Mouse (Mus musculus): ENCODE results near the gene Olig1. TPM values are rescaled to one million over a fixed set of nuclear protein-coding genes. Genes with fewer than 3 reads are reported as not detected.

The Olig1 gene
- polyA plus RNA-seq, 1 experiment from 2014 or later = not detected

DNA sequence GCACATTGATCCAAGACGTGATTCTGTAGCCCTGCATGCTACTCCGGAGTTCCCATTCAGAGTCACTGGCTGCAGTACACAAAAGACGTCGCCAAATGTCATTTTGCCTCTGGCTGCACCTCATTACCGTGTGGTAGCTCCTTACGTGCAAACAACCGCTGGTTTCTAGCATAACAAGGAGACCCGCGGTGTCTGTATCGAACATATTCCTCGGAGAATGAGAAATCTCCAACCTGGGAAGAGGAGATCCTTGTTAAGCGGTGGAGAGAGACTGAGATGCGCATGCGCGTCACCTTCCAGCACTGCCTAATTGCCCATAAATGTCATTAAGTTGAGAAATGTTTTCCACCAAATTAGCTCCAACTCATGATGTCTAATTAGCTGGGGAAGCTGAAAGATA, 51.0 kb downstream of the Olig1 start:
- no peak for ATAC-seq (ENCODE audit: extremely low read depth, insufficient number of reproducible peaks, low FRiP score, low TSS enrichment)
- Histone ChIP-seq H3K9me3 (no peaks in the 10 kb centered on the region), H3K4me2 (no peak overlapping the region), H3K27ac (replicated peaks) (no peak overlapping the region), H3K9ac (no peak overlapping the region), H3K36me3 (no peaks in the 10 kb centered on the region), H3K27me3 (replicated peaks) (peaks cover 60% of the 10 kb centered on the region), H3K4me3 (no peak overlapping the region), H3K4me1 (no peaks in the 10 kb centered on the region)
- 72% methylated on average over 15 of the region's 15 CpGs for WGBS

Other genes starting within 250 kb of the Olig1 start
- 30.4 and 34.5 TPM in 2 replicates for gene Paxbp1, start 225.2 kb upstream of the Olig1 start, polyA plus RNA-seq (2015; fragmentation: Nextera tagmentation; extraction: Ambion mirVana)
- gene 4932438H23Rik, start 174.7 kb upstream of the Olig1 start, polyA plus RNA-seq (2015; fragmentation: Nextera tagmentation; extraction: Ambion mirVana) = not detected in 2 replicates
- gene Olig2, start 44.3 kb upstream of the Olig1 start, polyA plus RNA-seq (2015; fragmentation: Nextera tagmentation; extraction: Ambion mirVana) = not detected in 2 replicates
- gene Ifnar2, start 103.0 kb downstream of the Olig1 start, polyA plus RNA-seq (2015; fragmentation: Nextera tagmentation; extraction: Ambion mirVana) = 51.2 and 56.5 TPM in 2 replicates
- gene Gm21970, start 121.9 kb downstream of the Olig1 start, polyA plus RNA-seq (2015; fragmentation: Nextera tagmentation; extraction: Ambion mirVana) = not detected in 2 replicates
- gene Il10rb, start 136.4 kb downstream of the Olig1 start, polyA plus RNA-seq (2015; fragmentation: Nextera tagmentation; extraction: Ambion mirVana) = 44.8 and 48.9 TPM in 2 replicates
- gene Ifnar1, start 215.5 kb downstream of the Olig1 start, polyA plus RNA-seq (2015; fragmentation: Nextera tagmentation; extraction: Ambion mirVana) = 33.1 and 37.9 TPM in 2 replicates